Mouse (Mus musculus) heart, adult 2 months (tissue): ENCODE measurements at regions not wholly inside any gene's neighbourhood (a gene's known extent, or its start where the extent isn't known, plus 50 kb on each side); places are given as distances from the start of the nearest gene placed in this dataset.

Experiments used
- DNase-seq, 2 experiments: peaks; one replicate each; pipeline ENCODE4 v3.0.0; 2021
- H3K27ac ChIP-seq: fragments of 200-600 bp; 2 replicates; pipeline ENCODE4 v1.8.1; 2022
- H3K27me3 ChIP-seq: fragments of 200-500 bp; 2 replicates; pipeline ENCODE4 v1.6.1; 2012; ENCODE audit warnings: mild to moderate bottlenecking, low read length, inconsistent platforms, mixed read lengths; ENCODE audit not compliant: control insufficient read depth, insufficient read depth
- H3K36me3 ChIP-seq: fragments of 200-500 bp; 2 replicates; pipeline ENCODE4 v1.6.1; 2012; ENCODE audit warnings: low read length, inconsistent platforms; ENCODE audit not compliant: control insufficient read depth, insufficient read depth
- H3K4me1 ChIP-seq: fragments of 200-500 bp; 2 replicates; pipeline ENCODE4 v1.6.1; 2011; ENCODE audit warnings: low read length; ENCODE audit not compliant: control insufficient read depth, insufficient read depth
- H3K4me3 ChIP-seq: fragments of 200-600 bp; 2 replicates; pipeline ENCODE4 v1.8.1; 2022
- H3K79me2 ChIP-seq: fragments of 200-500 bp; replicated peaks from 2 replicates; pipeline ENCODE4 v1.6.1; 2012; ENCODE audit warnings: mild to moderate bottlenecking, inconsistent platforms, low read length, moderate library complexity, mixed read lengths; ENCODE audit not compliant: control insufficient read depth, insufficient read depth
- H3K9ac ChIP-seq: fragments of 200-500 bp; 2 replicates; pipeline ENCODE4 v1.6.1; 2012; ENCODE audit warnings: low read depth, mild to moderate bottlenecking, control low read depth, inconsistent platforms, low read length, mixed read lengths
- CTCF ChIP-seq: fragments of 200-600 bp; IDR thresholded peaks from 2 replicates; pipeline ENCODE4 v1.8.1; 2022; ENCODE audit warnings: antibody characterized with exemption, mild to moderate bottlenecking, moderate library complexity
- EP300 ChIP-seq: fragments of 200-500 bp; IDR thresholded peaks from 2 replicates; pipeline ENCODE4 v1.6.1; 2011; ENCODE audit warnings: low read depth, low read length, control low read depth; ENCODE audit not compliant: insufficient read depth
- POLR2A ChIP-seq: fragments of 200-500 bp; IDR thresholded peaks from 2 replicates; pipeline ENCODE4 v1.6.1; 2011; ENCODE audit warnings: mild to moderate bottlenecking, low read depth, low read length, control low read depth; ENCODE audit not compliant: insufficient read depth
- WGBS: fragments of 180-500 bp; shearing (Covaris S2); methylation state at CpG from one replicate; pipeline ENCODE4 v1.1.7; 2018; 5-methylcytosine and 5-hydroxymethylcytosine counted together
- intact Hi-C: fragments of 180-260 bp; cut with DNase I; formaldehyde crosslinking; loops from one replicate; pipeline ENCODE4 v1.15.1; 2025

- no peaks in the 10 kb centered on the region for H3K4me1 ChIP-seq
- no peak for TF ChIP-seq CTCF
- no peak for TF ChIP-seq POLR2A
- TF ChIP-seq EP300 = no peak
- intact Hi-C loops = no loop called here
- H3K4me3 ChIP-seq = no peak overlapping the region
- WGBS = 66% methylated on average over 3 of the region's 3 CpGs
- H3K79me2 ChIP-seq = no peaks in the 10 kb centered on the region
- no peaks in the 10 kb centered on the region for H3K27me3 ChIP-seq
- H3K36me3 ChIP-seq = no peaks in the 10 kb centered on the region
- no peak for DNase-seq
- no peak overlapping the region for H3K27ac ChIP-seq
- no peak overlapping the region for H3K9ac ChIP-seq
Observed at GRCm38 (mm10) chr12:10179815-10180468, 189.8 kb upstream of the Nt5c1b start.

GRCm38 (mm10) chr12:10182589-10182988, 187.2 kb upstream of the Nt5c1b start:
- H3K4me1 ChIP-seq = no peaks in the 10 kb centered on the region
- no peak overlapping the region for H3K27ac ChIP-seq
- no peaks in the 10 kb centered on the region for H3K27me3 ChIP-seq
- no peaks in the 10 kb centered on the region for H3K36me3 ChIP-seq
- no peaks in the 10 kb centered on the region for H3K79me2 ChIP-seq
- no peak for TF ChIP-seq CTCF
- no peak for TF ChIP-seq POLR2A
- TF ChIP-seq EP300 = no peak
- no peak for DNase-seq
- no peak overlapping the region for H3K9ac ChIP-seq
- no peak overlapping the region for H3K4me3 ChIP-seq
- intact Hi-C loops = no loop called here

GRCm38 (mm10) chr12:10186576-10186975, 183.2 kb upstream of the Nt5c1b start:
- no peak overlapping the region for H3K4me3 ChIP-seq
- H3K4me1 ChIP-seq = no peaks in the 10 kb centered on the region
- no peak overlapping the region for H3K27ac ChIP-seq
- H3K9ac ChIP-seq = no peak overlapping the region
- TF ChIP-seq POLR2A (no peak), CTCF (no peak), EP300 (no peak)
- DNase-seq = no peak
- H3K79me2 ChIP-seq = no peaks in the 10 kb centered on the region
- no peaks in the 10 kb centered on the region for H3K27me3 ChIP-seq
- H3K36me3 ChIP-seq = no peaks in the 10 kb centered on the region
- intact Hi-C loops = no loop called here

DNA sequence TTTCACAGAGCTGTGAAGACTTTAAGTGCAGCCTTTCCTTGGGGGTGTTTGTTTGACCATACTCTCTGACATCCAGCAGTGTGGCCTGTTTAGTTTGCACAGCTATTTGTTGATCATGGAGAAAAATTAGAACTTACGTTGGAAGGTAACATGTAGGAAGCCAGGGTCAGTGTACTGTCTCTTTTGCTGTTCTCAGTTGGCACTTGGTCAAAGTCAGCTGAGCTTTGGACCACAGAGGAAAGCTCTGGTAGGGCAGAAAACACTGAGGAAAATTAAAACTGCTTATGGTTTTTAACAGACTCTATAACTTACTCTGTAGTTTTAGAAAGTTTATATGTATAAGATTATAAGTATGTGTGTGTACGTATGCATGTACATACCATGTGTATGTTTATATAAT, 180.0 kb upstream of the Nt5c1b start:
- no peaks in the 10 kb centered on the region for H3K79me2 ChIP-seq
- TF ChIP-seq CTCF = no peak
- TF ChIP-seq EP300 = no peak
- no peak for TF ChIP-seq POLR2A
- intact Hi-C loops = no loop called here
- no peak overlapping the region for H3K4me3 ChIP-seq
- H3K36me3 ChIP-seq = no peaks in the 10 kb centered on the region
- H3K27me3 ChIP-seq = no peaks in the 10 kb centered on the region
- DNase-seq = no peak
- no peak overlapping the region for H3K27ac ChIP-seq
- WGBS = 84% methylated on average over 2 of the region's 2 CpGs
- H3K9ac ChIP-seq = no peak overlapping the region
- no peaks in the 10 kb centered on the region for H3K4me1 ChIP-seq

DNA sequence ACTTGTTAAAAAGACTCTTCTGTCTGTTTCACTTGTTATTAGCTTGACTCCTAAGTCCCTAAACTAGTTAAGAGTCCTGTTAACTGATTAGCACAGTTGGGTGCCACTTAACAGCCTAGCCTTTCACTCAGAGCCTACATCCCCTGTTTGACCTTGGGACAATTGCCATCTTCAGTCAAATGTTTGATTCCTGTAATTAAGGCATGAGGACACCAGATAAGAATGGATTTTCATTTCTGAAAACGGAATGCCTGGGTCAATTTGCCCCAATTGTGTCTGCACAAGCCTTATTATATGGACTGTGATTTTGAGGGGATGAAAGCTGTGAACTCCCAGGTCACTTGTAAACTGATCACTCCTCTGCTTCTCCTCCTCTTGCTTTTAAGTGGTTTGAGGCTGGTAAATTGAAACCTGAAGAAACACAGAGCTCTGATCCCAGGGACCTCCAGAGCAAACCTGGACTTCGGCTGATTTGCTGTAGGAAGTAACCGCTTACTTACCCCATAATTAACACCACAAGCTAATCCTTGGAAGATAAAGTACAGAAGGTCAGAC, 171.8 kb upstream of the Nt5c1b start:
- 45% methylated on average over 3 of the region's 3 CpGs for WGBS
- intact Hi-C loops = no loop called here
- DNase-seq = no peak
- H3K4me3 ChIP-seq = no peak overlapping the region
- H3K79me2 ChIP-seq = no peaks in the 10 kb centered on the region
- no peak overlapping the region for H3K9ac ChIP-seq
- no peaks in the 10 kb centered on the region for H3K4me1 ChIP-seq
- TF ChIP-seq CTCF (no peak), POLR2A (no peak), EP300 (no peak)
- H3K27me3 ChIP-seq = no peaks in the 10 kb centered on the region
- H3K27ac ChIP-seq = no peak overlapping the region
- no peaks in the 10 kb centered on the region for H3K36me3 ChIP-seq

GRCm38 (mm10) chr12:10209841-10210240, 159.9 kb upstream of the Nt5c1b start:
- Histone ChIP-seq H3K4me1 (no peaks in the 10 kb centered on the region), H3K27me3 (no peaks in the 10 kb centered on the region), H3K36me3 (no peaks in the 10 kb centered on the region), H3K4me3 (no peak overlapping the region), H3K9ac (no peak overlapping the region), H3K27ac (no peak overlapping the region), H3K79me2 (no peaks in the 10 kb centered on the region)
- 33% methylated on average over 1 of the region's 1 CpGs for WGBS
- TF ChIP-seq EP300 (no peak), CTCF (no peak), POLR2A (no peak)
- intact Hi-C loops = no loop called here
- DNase-seq = no peak
